Mouse (Mus musculus): ENCODE results near the gene Galnt16.

- TF ChIP-seq CTCF (IDR thresholded peaks at IDR 0.05; ENCODE audit: control insufficient read depth, insufficient read depth, insufficient replicate concordance, low read depth, low read length) (no peak), POLR2A (IDR thresholded peaks at IDR 0.05; ENCODE audit: control insufficient read depth, low read depth, low read length) (no peak)
Observed at GRCm38 (mm10) chr12:80525513-80525912, 7.4 kb downstream of the Galnt16 start.
